Mouse (Mus musculus) megakaryocyte, embryonic 14.5 days (primary cell): ENCODE results near the gene Gfod1. TPM values are rescaled to one million over a fixed set of nuclear protein-coding genes. Genes with fewer than 3 reads are reported as not detected.

Experiments used
- H3K27me3 ChIP-seq: replicated peaks from 2 replicates; pipeline ENCODE3; 2012; ENCODE audit warnings: inconsistent platforms
- H3K36me3 ChIP-seq: replicated peaks from 2 replicates; pipeline ENCODE3; 2012; ENCODE audit warnings: low read length, inconsistent platforms, mixed read lengths
- H3K4me1 ChIP-seq: 2 replicates; pipeline ENCODE4 v1.6.1; 2012; ENCODE audit warnings: inconsistent platforms
- H3K4me3 ChIP-seq: replicated peaks from 2 replicates; pipeline ENCODE3; 2012; ENCODE audit warnings: moderate library complexity, mild to moderate bottlenecking, inconsistent platforms
- H3K9me3 ChIP-seq: 2 replicates; pipeline ENCODE4 v1.6.1; 2012; ENCODE audit warnings: inconsistent platforms
- FLI1 ChIP-seq: IDR thresholded peaks from 2 replicates; pipeline ENCODE4 v1.6.1; 2012; ENCODE audit warnings: low read length, inconsistent platforms, mixed read lengths
- GATA1 ChIP-seq: IDR thresholded peaks from 3 replicates; pipeline ENCODE4 v1.6.1; 2012; ENCODE audit warnings: mixed read lengths, low read length, inconsistent platforms, borderline replicate concordance
- polyA plus RNA-seq: library from polyadenylated mRNA; stranded (reverse); fragments of >175 nt; gene quantifications from 2 replicates; pipeline ENCODE4 v1.2.3, GENCODE M21; 2012; ENCODE audit warnings: low replicate concordance; ENCODE audit not compliant: insufficient read depth

Gfod1 gene
- polyA plus RNA-seq, 1 experiment: 5.5 TPM

DNA sequence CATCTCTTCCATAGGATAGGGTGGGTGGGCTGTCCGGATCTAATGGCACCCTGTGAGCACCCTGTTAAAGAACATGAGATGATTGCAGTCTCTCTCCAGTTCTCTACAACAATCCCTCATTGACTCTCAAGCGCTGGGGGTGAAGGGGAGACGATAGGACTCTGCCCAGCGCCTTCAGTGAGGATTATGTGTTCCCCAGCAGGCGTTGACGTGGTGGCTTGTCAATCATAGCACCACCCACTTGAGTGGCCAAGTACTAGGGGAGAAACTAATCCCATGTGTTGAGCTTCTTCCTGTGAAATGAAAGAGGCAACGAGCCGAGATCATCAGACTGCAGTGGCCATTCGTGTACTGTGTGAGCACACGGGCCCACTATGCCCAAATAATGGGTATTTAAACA is 77.9 kb downstream of the Gfod1 start:
- Histone ChIP-seq H3K4me3 (no peak overlapping the region), H3K9me3 (peaks cover 8% of the 10 kb centered on the region; the same call in 1 of the 2 replicates)

DNA sequence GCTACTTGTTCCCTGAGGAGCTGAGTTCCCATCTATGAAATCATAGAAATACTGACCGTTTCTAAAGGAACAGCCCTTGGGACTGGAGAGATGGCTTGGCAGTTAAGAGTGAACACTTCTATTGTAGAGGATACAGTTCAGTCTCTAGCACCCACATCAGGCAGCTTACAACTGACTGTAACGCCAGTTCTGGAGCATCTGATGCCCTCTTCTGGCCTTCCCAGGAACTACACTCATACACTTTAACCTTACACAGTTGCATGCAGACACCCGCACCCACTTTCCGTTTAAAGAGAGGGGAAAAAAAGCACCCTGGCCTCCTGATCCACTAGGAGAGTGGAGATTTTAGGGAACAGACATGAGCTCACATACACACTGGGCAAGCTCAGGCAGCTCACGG is 78.8 kb downstream of the Gfod1 start:
- peaks cover 69% of the 10 kb centered on the region for H3K36me3 ChIP-seq
- no peak overlapping the region for H3K4me3 ChIP-seq
- no peaks in the 10 kb centered on the region for H3K27me3 ChIP-seq
- H3K9me3 ChIP-seq: peaks cover 8% of the 10 kb centered on the region; the same call in 1 of the 2 replicates
- TF ChIP-seq FLI1 (no peak), GATA1 (no peak)
- H3K4me1 ChIP-seq: peaks cover 92% of the 10 kb centered on the region

More for the DNA sequence above, 77.9 kb downstream of the Gfod1 start:
- peaks cover 92% of the 10 kb centered on the region for H3K4me1 ChIP-seq
- H3K27me3 ChIP-seq: no peaks in the 10 kb centered on the region
- TF ChIP-seq FLI1: no peak
- TF ChIP-seq GATA1: no peak
- H3K36me3 ChIP-seq: peaks cover 69% of the 10 kb centered on the region

DNA sequence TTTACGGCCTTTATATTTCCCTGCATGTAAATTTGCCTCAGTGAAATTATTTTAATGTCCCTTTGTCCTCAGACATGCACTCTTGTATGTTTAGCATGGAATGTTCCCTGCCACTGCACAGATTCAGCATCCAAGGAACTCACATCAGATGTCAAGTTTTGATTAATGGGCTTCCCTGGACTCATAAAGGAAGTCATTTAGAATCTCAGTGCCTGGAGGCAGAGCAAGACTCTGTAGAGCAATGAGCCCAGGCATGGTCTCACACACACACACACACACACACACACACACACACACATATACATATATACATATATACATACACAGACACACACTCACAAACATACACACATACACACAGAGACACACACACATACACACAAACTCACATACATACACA is 81.9 kb downstream of the Gfod1 start:
- Histone ChIP-seq H3K4me1 (peaks cover 94% of the 10 kb centered on the region), H3K27me3 (no peaks in the 10 kb centered on the region), H3K9me3 (peaks cover 8% of the 10 kb centered on the region; the same call in 1 of the 2 replicates), H3K36me3 (peaks cover 63% of the 10 kb centered on the region), H3K4me3 (no peak overlapping the region)
- TF ChIP-seq FLI1: no peak
- TF ChIP-seq GATA1: no peak

DNA sequence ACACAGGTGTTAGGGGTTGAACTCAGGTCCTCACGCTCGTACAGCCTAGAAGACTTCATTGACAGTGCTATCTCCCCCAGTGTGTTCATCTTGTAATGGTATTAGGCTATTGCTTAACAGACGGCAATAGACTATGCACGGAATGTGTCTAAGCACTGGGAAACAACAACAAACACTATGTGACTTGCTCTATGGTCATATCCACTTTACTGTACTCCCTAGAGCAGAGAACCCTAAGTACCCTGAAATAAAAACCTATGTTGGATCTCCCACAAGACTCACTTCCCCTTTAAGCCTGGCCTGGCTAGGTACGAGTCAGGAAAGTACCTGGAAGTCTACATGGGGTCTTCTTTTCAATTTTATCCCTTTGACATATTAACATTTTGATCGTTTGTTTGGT is 82.7 kb downstream of the Gfod1 start:
- Histone ChIP-seq H3K4me3 (no peak overlapping the region), H3K4me1 (peaks cover 94% of the 10 kb centered on the region), H3K27me3 (no peaks in the 10 kb centered on the region), H3K36me3 (peaks cover 59% of the 10 kb centered on the region), H3K9me3 (peaks cover 8% of the 10 kb centered on the region; the same call in 1 of the 2 replicates)
- TF ChIP-seq GATA1 (no peak), FLI1 (no peak)

DNA sequence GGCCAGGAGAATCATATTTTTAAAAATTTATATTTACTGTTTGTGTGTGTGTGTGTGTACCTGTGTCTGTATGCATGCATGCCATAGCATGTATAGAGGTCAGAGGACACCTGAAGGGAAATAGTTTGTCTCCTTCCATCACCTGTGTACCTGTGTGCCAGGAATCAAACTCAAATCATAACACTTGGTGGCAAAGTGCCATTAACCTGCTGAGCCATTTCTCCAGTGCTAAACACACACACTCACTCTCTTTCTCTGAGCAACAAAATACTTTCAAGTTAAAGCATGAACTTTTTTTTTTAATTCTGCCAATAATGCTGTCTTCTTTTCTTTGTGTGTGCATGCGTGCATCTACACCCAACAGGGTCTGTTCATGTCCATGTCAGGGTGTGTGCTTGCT is 83.3 kb downstream of the Gfod1 start:
- H3K4me1 ChIP-seq: peaks cover 94% of the 10 kb centered on the region
- H3K36me3 ChIP-seq: peaks cover 52% of the 10 kb centered on the region
- no peaks in the 10 kb centered on the region for H3K27me3 ChIP-seq
- H3K4me3 ChIP-seq: no peak overlapping the region
- H3K9me3 ChIP-seq: peaks cover 8% of the 10 kb centered on the region; the same call in 1 of the 2 replicates
- TF ChIP-seq GATA1: no peak
- TF ChIP-seq FLI1: no peak

DNA sequence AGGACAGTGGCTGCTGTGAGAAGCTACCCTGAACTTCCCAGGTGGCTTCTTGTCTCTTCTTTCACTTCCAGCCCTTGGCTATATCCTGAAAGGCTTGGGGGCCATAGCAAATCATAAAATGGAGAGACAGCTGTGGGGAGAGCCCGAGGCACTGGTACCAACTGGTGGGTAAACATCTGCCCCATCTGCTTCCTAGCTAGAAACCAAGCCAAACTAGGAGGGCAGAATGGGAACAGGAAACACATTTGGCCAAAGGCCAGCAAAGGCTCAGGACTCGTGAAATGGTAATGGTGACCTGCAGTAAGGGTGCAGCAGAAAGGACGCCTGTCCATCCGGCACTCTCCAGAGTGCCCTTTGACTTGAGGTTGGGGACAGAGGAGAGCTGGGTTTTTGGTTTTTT is 85.2 kb downstream of the Gfod1 start:
- Histone ChIP-seq H3K27me3 (no peaks in the 10 kb centered on the region), H3K36me3 (peaks cover 49% of the 10 kb centered on the region), H3K9me3 (no peaks in the 10 kb centered on the region), H3K4me3 (no peak overlapping the region), H3K4me1 (peaks cover 94% of the 10 kb centered on the region)
- no peak for TF ChIP-seq FLI1
- TF ChIP-seq GATA1: no peak

DNA sequence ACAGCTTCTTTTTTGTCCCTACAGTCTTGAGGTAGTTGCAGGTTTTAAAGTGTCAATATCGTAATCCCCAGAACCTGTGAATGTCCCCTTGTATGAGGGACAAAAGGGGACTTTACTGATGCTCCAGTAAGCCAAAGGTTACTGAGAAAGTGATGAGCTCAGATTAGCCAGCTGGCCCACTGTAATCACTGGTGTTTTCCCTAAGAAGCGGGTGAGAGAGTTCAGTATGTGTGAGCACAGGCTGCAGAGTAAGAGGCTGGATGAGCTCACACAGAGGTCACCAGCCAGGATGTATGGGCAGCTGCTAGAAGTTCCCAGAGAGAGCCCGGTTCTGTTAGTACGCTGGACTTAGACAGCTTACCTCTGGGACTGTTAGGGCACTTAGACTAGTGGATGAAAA is 85.7 kb downstream of the Gfod1 start:
- no peak overlapping the region for H3K4me3 ChIP-seq
- no peak for TF ChIP-seq FLI1
- no peak for TF ChIP-seq GATA1
- peaks cover 49% of the 10 kb centered on the region for H3K36me3 ChIP-seq
- no peaks in the 10 kb centered on the region for H3K27me3 ChIP-seq
- H3K4me1 ChIP-seq: peaks cover 94% of the 10 kb centered on the region
- H3K9me3 ChIP-seq: no peaks in the 10 kb centered on the region

DNA sequence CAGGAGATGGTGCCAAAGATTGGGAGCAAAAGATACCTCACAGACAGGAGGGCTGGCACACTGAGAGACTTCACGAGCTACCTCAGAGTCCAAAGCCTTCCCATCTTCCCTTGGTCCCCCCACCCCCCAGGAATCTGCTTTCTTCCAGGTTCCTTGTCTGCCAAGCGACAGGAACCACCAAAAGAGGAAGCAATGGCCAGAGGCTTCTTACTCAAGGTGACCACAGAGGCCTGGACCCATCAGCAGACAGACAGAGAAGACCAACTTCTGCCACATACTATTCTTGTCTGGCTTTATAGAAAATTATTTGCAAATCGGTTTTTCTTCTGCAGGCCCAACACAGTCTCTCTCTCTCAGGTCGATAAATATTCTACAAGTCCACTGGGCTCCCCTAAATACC is 86.3 kb downstream of the Gfod1 start:
- H3K27me3 ChIP-seq: no peaks in the 10 kb centered on the region
- peak overlapping the region; percentile 64 for H3K4me3 ChIP-seq
- peaks cover 95% of the 10 kb centered on the region for H3K4me1 ChIP-seq
- no peaks in the 10 kb centered on the region for H3K9me3 ChIP-seq
- H3K36me3 ChIP-seq: peaks cover 54% of the 10 kb centered on the region
- TF ChIP-seq FLI1 (no peak), GATA1 (no peak)

DNA sequence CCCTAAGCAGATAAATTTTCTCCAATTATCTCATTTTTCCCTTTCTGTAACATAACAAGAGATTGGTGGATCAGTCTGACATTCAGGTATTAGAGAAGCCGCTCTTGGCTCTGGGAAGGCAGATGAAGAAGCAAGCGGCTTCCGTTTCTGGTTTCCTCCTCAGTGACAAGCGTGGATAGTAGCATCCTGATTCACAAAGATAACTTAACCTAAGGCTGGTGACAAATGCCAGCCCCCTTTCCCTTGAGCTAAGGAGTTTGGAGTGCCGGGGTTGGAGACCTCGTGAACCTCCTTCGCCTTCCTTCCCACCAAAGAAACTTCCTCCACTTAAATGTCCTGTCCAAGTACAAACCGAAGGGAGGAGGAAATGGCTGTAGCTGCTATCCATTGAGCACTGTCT is 86.9 kb downstream of the Gfod1 start:
- Histone ChIP-seq H3K27me3 (no peaks in the 10 kb centered on the region), H3K9me3 (no peaks in the 10 kb centered on the region), H3K4me1 (peaks cover 95% of the 10 kb centered on the region), H3K4me3 (peak overlapping the region; percentile 64), H3K36me3 (peaks cover 57% of the 10 kb centered on the region)
- no peak for TF ChIP-seq GATA1
- TF ChIP-seq FLI1: no peak

DNA sequence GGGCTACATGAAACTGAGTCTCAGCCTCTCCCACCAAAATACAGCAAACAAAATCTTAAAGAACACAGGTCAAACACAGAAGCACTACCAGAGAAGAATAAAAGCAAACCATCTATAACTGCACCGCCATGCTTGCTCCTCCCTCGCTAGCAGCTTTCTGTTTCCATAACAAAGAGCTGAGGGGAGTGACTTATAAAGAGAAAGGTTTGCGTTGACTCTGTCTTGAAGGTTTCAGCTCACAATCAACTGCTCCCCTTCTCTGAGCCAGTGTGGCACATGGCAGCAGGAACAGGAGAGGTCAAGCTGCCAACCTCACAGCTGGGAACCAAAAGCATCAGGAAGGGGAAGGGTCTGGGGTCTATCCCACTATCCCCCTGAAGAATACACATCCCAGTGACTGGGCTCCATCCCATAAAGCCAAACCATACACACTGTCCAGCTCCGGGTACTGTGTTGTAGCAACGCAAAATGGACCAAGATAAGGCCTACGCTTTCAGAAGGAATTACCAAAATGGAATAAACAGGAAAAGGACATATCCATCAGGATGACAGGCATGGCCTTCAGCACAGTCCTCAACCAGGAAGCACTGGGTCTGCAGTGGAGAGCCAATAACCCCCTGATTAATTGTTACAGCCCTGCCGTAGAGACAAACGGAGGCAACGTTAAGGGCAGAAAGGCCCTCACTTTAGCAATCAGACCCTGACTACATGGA is 87.8 kb downstream of the Gfod1 start:
- H3K4me1 ChIP-seq: peaks cover 100% of the 10 kb centered on the region
- peak overlapping the region; percentile 82 for H3K4me3 ChIP-seq
- TF ChIP-seq GATA1: no peak
- TF ChIP-seq FLI1: no peak
- H3K9me3 ChIP-seq: no peaks in the 10 kb centered on the region
- H3K27me3 ChIP-seq: no peaks in the 10 kb centered on the region
- H3K36me3 ChIP-seq: peaks cover 57% of the 10 kb centered on the region
